Mouse (Mus musculus): ENCODE data around the gene Lcor.

- TF ChIP-seq POLR2A (IDR thresholded peaks at IDR 0.05; ENCODE audit: low read depth, low read length) (no peak), CTCF (IDR thresholded peaks at IDR 0.05; ENCODE audit: extremely low read depth, insufficient read depth, insufficient read length, insufficient replicate concordance) (no peak)
These were observed 114.9 kb downstream of the Lcor start for GRCm38 (mm10) chr19:41597170-41597894.
